Mouse (Mus musculus): ENCODE results near the gene Tnk1.

The Tnk1 gene

DNA sequence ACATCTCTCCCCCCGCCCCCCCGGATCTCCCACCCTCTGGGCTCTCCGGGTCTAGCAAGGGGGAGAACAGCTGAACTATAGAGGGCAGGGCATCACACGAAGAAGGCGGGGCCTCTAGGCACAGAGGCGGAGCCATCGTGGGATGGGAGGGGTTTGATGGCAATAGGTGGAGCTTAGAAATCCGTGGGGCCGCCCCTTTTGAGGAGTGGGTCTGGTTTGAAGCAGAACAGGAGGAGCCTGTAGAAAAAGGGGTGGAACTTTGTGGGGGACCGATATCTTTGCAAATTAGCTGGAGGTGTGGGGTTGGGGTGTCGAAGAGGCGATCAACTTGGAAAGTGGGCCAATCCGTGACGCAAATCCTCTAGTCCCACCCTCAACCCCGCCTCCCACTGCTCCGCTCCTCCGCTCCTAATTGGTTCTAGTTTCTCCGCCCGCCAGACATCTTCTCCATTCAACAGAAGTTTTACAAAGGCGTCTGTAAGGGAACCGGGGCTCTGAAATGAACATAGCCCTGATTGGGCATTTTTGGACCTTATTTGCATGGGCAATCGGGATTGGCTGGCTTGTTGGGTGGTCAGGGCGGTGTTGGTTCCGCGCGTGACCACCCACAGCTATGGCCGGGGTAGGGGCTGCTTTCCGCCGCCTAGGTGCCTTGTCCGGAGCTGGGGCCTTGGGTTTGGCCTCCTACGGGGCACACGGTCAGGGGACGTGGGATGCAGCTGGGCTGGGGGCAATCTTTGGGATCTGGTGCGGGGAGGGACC lies 20.4 kb downstream of the Tnk1 start, which contains the start of gene Tmem256:
Tmem256 (plus strand) TSS at position 563 of the 762 bp plus-strand sequence.
- DNase-seq (ENCODE audit: low spot score): peak; percentile 97

DNA sequence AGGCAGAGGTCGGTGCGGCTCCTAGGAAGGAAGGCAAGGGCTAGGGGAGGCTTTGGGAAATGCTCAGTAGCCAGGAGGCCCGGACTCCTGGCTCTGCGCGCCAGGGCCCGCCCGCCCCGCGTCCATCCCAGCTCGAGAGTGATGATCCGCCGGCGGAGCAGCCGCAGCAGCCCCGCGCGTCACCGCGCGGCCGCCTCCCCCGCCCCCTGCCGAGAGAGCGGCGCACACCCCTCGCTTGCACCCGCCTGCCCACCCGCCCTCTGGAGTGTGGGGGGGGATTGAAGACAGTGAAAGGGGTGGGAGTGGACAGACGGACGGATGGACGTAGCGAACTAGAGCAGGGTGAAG lies 21.0 kb downstream of the Tnk1 start, which contains the start of gene Nlgn2:
Nlgn2 (minus strand) TSS at position 181 of the 348 bp plus-strand sequence.
- DNase-seq (ENCODE audit: low spot score): peak; percentile 83

DNA sequence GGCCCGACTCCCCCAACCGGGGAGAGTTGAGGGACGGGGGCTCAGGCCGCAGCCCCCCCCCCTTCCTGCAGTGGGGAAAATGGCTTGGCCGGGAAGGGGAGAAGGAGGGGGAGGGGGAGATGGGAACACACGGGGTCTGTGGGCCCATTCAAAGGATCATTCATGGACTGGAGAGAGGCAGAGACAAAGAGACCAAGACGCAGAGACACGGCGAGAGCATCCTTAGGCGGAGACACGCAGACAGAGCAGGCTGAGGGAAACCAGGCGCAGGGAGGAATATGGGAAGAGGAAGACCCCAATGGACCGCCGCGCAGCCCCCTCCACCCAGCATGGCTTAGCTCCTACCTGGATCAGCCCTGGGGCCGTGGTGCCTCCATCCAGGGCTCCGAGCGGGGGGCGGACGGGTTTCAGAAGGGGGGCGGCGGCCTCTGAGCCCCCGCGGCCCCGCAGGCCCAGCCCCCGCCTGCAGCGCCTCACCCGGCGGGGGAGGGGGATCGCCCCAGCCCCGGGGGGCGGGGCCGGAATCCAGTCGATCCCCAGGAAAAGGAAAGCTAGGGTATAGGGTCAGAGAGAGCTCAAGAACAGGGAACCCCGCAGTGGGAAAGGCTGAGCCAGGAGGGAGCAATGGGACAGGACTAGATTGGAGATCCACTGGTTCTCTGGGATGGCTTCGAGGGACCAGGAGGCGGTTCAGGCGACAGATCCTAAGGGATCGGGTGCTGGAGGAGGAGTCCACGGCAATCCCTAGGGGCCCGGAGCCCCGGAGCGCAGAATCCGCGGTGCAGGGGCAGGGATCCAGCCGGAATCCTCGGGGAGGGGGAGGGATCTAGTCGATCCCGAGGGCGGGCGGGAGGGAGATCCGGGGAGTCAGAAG lies 21.6 kb downstream of the Tnk1 start:
- peak; percentile 67 for DNase-seq (ENCODE audit: low spot score)

DNA sequence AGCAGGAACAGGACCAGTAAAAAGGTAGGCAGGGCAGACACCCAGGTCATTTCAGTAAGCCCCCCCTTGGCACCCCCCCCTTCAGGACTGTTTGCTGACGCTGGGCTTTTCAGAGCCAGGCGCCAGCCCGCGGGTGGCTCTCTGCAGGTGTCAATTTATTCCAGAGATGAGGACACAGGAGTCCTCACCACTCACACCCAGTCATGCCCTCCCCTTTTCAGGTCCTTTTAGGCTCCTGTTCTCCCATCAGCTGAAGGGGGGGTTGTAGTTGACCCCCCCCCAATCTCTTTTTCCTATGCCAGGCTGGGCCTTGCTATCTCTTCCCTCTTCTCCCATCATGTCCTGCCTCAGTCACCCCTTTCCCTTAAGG lies 22.6 kb downstream of the Tnk1 start:
- no peak for DNase-seq (ENCODE audit: low spot score)

DNA sequence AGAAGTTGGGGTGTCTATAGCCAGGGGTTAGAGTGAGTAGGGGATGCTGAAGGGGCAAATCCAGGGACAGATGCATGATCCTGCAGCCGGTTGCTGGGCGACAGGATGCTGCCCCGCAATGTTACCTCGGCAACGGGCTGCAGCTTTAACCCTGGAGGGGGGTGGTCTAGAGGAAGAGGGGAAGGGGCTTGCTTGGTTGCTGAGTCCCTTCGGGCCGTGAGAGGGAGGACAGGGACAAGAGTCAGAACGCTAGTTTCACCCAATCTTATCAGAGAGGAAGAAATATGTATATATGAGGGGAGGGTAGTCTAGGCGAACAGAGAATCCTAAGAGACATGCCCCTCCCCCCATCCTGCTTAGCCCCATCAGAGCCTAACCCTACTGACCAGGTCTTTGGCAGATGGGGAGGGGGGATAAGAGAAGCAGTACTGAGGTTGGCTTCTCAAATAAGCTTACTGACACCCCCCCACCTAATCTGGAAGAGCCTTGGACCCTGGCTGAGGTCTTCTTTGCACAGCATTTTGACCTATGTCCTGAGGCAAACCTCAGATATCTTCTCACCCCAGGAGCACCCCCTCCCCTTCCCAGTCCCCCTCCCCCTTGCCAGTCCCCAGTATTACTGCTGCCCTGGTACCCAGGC lies 23.1 kb downstream of the Tnk1 start:
- DNase-seq (ENCODE audit: low spot score): no peak

DNA sequence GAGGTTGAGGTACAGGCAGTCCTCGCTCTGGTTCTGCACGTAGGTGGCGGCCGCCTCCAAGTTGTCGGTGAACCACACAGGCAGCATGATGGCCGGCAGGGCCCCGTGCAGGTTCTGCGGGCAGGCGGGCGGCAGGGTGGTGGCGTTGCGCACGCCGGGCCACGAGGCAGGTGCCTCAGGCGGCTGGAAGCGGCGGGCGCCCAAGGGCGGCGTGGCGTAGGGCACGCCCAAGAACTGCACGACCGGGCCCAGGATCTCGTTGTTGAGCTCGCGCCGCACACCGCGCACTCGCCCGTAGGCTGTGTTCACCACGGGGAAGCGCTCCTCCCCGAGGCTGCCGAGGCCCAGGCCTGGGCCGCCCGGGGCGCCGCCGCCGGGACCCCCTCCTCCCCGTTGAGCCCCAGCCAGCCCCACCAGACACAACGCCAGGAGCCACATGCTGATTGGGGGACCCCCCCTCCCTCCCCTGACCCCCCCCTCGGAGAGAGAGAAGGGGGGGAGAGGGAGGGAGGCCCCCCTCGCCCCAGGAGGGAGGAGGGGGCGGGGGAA lies 24.5 kb downstream of the Tnk1 start:
- no peak for DNase-seq (ENCODE audit: low spot score)

DNA sequence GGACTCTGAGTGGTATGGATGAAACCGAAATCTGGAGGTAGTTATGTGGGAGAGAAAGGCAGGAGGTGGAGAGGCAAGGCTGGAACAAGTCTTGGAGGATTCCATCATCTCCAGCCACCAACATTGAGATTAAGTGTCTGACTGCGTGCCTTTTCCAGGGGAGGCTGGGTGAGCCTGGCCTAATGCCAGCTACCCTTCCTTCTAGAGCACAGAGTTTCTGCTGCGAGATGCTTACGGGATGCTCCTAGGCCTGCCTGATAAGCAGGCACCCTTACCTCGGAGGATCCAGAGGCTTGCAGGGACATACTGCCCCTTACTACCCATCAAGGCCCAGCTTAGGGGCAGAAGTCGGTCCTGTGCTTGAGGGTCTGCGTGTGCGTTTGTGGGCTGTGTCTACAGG lies 25.0 kb downstream of the Tnk1 start:
- no peak for DNase-seq (ENCODE audit: low spot score)

DNA sequence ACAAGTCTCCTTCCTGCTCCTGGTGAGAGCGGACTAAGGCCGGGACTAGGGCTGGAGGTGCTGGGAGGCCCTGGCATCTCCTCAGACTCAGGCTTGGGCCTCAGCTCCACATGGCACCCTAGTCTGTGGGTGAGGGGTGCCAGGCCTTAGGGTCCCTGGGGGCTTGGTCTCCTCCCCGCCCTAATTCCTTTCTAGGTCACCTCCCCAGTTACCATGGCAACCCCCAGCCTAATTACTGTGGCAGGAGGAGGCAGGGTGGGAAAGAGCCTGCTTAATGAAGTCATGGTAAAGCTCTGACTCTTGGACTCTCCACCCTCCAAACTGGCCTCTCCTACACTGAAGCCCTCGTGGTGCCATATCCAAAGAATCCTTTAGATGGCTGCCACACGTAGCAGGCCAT lies 29.7 kb downstream of the Tnk1 start:
- peak; percentile 33 for DNase-seq (ENCODE audit: low spot score)

DNA sequence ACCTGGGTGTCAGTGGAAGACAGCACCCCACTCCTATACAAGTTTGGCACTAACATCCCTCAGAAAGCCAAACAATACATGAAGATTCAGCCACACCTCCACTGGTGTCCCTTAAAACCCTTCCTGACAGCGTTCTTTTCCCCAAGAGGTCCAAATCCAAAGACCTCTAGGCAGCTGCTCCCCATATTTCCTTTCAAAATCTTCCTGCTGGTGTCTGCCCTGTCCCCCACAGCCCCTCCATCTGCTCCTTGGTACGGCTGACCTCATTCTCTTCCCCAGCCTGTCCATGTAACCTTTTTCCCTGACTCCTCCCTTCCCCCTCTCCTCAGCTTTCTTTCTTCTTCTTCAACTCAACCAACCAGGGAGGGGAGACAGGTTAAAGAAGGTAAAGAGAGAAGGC lies 35.1 kb downstream of the Tnk1 start:
- DNase-seq (ENCODE audit: low spot score): no peak

DNA sequence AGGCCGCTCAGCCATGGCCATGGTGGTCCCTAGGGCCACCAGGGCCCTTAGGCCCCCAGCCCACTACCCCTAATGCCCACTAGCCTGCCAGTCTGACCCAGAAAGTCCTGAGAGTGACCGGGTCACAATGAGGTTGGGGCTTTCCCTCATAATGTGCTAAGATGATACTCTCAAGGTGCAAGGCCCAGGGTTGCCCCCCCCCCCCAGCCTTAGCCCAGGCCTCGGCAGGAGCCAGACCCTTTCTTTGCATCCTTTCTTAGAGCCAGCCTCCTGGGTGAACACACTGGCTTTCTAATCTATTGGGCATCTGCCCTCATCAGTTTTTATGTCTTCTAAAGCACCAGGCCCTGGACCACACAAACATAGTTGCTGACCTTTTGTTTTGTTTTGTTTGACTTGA lies 36.5 kb downstream of the Tnk1 start, which contains the start of gene Spem1:
Spem1 (minus strand) TSS at position 101 of the 400 bp plus-strand sequence.
- no peak for DNase-seq (ENCODE audit: low spot score)

DNA sequence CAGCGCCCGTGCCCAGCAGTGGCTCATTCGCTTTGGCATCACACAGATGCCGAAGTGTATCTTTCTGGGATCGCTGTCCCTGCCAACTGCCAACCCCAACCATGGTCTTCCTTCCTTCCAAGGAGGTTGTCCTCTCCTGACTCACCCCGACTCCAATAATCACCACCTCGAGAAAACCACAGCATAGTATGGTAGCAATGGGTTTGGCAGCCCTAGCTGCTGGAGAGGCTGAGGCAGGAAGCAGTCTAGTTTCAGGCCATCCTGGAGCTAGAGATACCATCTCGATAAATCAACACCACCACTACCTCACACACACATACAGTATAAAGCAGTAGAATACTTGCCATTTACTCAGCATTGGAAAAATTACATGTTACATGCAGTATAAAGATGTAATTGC lies 39.7 kb downstream of the Tnk1 start:
- no peak for DNase-seq (ENCODE audit: low spot score)

DNA sequence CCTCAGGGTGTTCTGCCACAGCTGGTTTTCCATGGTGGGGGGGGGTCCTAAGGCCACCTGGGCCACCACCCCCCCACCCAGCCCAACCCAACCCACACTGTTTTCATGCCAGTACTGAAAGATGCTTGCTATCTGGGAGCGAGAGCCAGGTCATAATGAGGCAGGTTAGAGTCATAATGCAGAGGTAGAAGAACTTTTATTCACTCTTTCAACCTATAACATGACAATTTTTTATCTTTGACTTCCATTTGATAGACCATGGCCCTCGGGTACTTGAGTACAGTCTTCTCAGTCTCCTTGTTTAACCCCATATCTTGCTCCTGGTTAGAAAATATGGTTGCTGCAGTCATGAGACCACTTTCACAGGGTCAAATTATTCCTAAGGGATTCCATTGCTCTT lies 40.2 kb downstream of the Tnk1 start, which contains the start of gene Spem2:
Spem2 (minus strand) TSS at position 101 of the 400 bp plus-strand sequence.
- no peak for DNase-seq (ENCODE audit: low spot score)

DNA sequence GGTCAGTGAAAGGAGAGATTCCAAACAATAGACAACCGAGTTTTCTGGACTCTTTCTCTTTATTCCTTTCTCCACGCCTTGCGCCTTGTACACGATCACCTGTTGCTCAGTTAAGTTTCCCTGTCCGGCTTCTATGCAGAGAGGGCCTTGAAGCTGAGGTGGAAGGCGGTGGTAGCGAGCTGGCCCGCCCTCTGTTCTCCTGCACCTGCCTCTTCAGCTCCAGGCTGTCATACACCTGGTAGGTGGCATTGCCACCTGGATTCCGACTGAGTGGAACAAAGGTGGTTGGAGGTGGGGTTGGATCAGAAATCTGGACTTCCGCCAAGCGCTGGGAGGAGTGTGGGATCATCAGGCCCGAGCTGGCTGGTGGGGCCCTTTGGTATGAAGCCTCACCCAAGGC lies 42.0 kb downstream of the Tnk1 start:
- DNase-seq (ENCODE audit: low spot score): no peak

DNA sequence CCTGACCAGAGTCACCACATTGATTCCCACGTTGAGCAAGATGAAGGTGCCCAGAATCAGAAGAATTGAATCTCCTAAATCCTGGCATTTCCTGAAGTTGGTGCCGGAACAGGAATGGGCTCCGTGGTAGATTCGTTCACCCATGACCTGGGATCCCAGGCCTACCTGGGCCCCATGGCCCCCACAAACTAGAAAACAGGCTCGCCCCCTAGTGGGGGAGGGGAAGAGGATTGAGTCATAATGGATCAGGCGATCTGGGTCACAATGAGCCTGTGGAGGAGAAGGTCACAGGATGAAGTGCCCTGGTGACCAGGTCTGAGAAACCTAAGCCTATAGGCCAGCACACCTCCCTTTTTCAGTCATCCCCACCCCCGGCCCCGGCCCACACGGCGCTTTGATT lies 43.4 kb downstream of the Tnk1 start, which contains the start of gene Gm39566:
Gm39566 (minus strand) TSS at position 144 of the 400 bp plus-strand sequence.
- no peak for DNase-seq (ENCODE audit: low spot score)

DNA sequence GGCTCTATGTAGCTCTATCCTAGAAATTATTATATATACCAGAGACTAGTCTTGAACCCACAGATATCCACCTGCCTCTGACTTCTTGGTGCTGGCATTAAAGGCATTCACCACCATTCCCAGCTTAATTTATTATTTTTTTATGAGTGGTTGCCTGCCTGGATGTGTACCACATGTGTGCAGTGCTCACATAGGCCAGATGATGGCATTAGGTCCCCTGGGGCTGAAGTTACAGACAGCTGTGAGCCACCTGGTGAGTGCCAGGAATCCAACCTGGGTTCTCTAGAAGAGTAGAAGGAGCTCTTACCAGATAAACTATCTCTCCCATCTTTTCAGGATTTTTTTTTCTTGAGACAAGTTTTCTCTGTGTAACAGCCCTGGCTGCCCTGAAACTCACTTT lies 48.2 kb downstream of the Tnk1 start:
- DNase-seq (ENCODE audit: low spot score): no peak

DNA sequence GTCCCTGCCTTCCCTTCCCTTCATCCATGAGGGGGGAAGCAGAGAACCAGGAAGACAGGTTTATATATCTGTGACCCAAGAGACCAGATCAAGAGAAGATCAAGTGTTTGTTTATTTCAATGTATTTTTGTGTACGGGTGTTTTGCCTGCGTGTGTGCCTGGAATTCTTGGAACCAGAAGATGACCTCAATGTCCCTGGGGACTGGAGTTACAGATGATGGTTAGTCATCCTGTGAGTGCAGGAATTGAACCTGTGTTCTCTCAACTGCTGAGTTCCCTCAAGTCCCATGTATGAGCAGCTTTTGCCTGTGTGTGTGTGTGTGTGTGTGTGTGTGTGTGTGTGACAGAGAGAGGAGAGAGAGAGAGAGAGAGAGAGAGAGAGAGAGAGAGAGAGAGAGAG lies 50.9 kb downstream of the Tnk1 start:
- peak; percentile 45 for DNase-seq (ENCODE audit: low spot score)

DNA sequence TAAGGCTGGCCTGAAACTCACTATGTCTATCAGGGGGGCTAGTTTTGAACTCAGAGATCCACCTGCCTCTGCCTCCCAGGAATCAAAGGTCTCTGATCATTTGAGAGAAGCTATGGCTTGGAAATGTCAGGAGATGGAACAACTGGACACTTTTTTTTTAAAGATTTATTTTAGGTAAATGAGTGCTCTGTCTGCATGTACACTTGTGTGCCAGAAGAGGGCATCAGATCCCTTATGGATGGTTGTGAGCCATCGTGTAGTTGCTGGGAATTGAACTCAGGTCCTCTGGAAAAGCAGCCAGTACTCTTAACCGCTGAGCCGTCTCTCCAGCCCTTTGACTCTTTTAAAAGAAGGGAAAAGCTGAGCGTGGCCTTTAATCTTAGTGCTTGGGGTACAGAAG lies 52.2 kb downstream of the Tnk1 start:
- DNase-seq (ENCODE audit: low spot score): no peak

DNA sequence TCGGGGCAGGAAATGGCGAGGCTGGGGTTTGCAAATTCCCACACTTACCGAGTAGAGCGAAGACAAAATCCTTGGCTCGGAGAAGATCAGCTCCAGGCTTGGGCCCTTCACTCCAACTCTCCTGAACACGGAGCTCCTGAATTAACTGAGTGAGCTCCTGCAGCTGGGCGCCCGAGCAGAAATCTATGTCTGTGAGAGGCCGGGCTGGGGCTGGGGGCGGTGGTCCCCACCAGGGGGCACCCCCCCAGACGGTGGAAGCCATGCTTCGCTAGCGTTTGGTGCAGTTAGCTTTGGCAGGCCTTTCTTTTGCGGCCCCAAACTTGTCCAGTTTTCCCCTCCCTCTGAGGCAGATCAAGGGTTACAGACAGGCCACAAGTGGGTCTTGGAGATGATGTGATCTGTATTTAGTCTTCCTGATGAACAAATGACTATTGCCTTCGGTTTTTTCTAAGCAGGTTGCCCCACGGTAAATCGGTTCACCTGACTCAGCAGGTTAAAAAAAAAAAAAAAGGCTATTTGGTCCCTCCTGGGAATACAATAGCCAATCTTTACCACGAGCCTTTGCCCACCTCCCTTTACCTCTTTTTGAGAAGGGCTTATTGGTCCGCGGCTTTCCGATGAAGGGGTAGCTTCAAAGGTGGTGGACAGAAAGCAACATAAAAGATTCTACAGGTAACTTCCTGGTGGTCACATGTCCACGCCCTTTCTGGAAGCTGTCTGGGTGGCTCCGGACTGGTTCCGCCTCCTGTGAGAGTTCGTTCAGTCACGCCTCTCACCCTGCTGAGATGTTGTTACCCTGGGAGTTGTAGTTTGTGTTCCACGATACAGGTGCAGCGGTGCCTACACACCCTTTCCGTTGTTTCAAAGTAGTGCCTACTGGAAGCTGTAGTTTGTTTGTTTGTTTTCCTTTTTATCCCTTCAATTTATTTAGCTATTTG lies 53.3 kb downstream of the Tnk1 start, which contains the start of gene Tmem102:
Tmem102 (minus strand) TSS at position 653 of the 938 bp plus-strand sequence.
- DNase-seq (ENCODE audit: low spot score): peak; percentile 10

DNA sequence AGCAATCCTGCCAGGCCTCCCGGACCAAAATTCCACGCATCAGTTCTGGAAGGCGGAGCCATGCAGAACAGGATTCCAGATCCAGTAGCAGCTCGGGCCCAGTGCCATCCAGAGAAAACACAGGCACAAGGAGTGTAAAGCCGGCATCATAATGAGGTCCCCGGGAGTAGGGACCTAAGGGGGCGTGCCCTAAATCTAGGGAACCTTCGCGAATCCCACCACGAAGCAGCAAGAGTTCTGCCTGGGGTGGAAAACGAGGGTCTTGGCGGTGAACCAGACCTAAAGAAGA lies 53.9 kb downstream of the Tnk1 start:
- peak; percentile 53 for DNase-seq (ENCODE audit: low spot score)

DNA sequence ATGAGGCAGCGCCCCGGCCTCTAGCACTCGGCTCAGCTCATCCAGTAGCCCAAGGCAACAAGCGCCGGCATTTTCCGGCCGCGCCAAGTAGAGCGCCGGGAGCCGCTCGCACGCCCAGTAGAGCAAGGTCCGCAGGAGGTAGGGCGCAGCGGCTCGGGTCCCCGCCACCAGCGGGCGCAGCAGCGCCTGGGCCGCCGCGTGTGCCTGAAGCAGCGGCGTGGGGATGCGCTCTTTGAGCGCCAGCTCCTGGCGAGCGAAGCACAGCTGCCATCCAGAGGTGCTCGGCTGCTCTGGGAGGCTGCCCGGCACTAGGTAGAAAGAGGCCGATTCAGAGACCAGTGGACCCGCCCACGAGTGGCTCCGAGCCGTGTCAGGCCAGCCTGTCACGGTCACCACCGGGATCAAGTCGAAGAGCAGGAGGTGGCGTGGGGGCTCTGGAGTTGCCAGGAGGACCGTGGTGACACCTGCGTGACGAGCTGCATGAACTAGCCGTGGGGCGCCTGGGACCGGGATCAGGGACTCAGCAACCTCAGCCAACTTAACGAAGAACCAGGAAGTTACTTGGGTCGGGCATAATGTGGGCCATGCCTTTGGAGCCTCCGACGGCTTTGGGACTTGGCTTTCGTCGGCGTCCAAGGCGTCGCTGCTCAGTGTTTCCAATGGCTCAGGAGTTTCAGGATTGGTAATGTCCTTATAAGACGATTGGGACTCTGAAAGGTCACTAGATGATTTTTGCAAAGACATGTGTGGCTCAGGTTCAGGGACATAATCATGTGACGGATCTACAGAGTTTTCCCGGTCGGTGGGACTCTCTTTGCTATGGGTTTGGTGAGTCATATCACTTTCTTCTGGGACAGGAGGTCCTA lies 54.5 kb downstream of the Tnk1 start:
- DNase-seq (ENCODE audit: low spot score): peak; percentile 89
